Mouse (Mus musculus): ENCODE data around the gene Cend1.
A peak's percentile ranks its signal among the peaks of the same experiment; 100 is the strongest.

Cend1 gene

GRCm38 (mm10) chr7:141443081-141443821 lies 14.0 kb upstream of the Cend1 start:
- no peak for DNase-seq (ENCODE audit: low spot score in 2 of 2)

GRCm38 (mm10) chr7:141442199-141442598 lies 12.9 kb upstream of the Cend1 start:
- peak in 1 of 2 experiments; percentile 7 for DNase-seq (ENCODE audit: low spot score in 2 of 2)

- DNase-seq (ENCODE audit: low spot score in 2 of 2), result peak in 1 of 2 experiments; percentile 6
Observed at GRCm38 (mm10) chr7:141441460-141441859, 12.2 kb upstream of the Cend1 start.

- peak in 1 of 2 experiments; percentile 31 for DNase-seq (ENCODE audit: low spot score in 2 of 2)
Observed at GRCm38 (mm10) chr7:141440613-141441012, 11.3 kb upstream of the Cend1 start.

GRCm38 (mm10) chr7:141439811-141440210 lies 10.5 kb upstream of the Cend1 start:
- peak in 1 of 2 experiments; percentile 10 for DNase-seq (ENCODE audit: low spot score in 2 of 2)

- no peak for DNase-seq (ENCODE audit: low spot score in 2 of 2)
Observed at GRCm38 (mm10) chr7:141439140-141439679, 9.9 kb upstream of the Cend1 start.

- DNase-seq (ENCODE audit: low spot score in 2 of 2), result peak in 1 of 2 experiments; percentile 22
Observed at GRCm38 (mm10) chr7:141438201-141438968, 9.1 kb upstream of the Cend1 start.

- DNase-seq (ENCODE audit: low spot score in 2 of 2), result peak; percentile 65 to 77
Observed at GRCm38 (mm10) chr7:141437178-141438120, 8.2 kb upstream of the Cend1 start, which contains the start of gene Slc25a22. Gene Slc25a22, minus strand, starts transcription at chr7:141437892.

GRCm38 (mm10) chr7:141436523-141436892 lies 7.2 kb upstream of the Cend1 start:
- DNase-seq (ENCODE audit: low spot score in 2 of 2), result no peak

GRCm38 (mm10) chr7:141435856-141436522 lies 6.7 kb upstream of the Cend1 start:
- DNase-seq (ENCODE audit: low spot score in 2 of 2), result no peak

- DNase-seq (ENCODE audit: low spot score in 2 of 2), result peak in 1 of 2 experiments; percentile 40
Observed at GRCm38 (mm10) chr7:141435129-141435855, 6.0 kb upstream of the Cend1 start.

- peak; percentile 46 to 58 for DNase-seq (ENCODE audit: low spot score in 2 of 2)
Observed at GRCm38 (mm10) chr7:141434464-141434863, 5.2 kb upstream of the Cend1 start.

- peak in 1 of 2 experiments; percentile 31 for DNase-seq (ENCODE audit: low spot score in 2 of 2)
Observed at GRCm38 (mm10) chr7:141433517-141434400, 4.5 kb upstream of the Cend1 start.

GRCm38 (mm10) chr7:141432741-141433516 lies 3.6 kb upstream of the Cend1 start:
- DNase-seq (ENCODE audit: low spot score in 2 of 2), result peak in 1 of 2 experiments; percentile 16

GRCm38 (mm10) chr7:141432186-141432611 lies 2.9 kb upstream of the Cend1 start:
- DNase-seq (ENCODE audit: low spot score in 2 of 2), result peak in 1 of 2 experiments; percentile 7

GRCm38 (mm10) chr7:141431434-141432185 lies 2.3 kb upstream of the Cend1 start:
- peak in 1 of 2 experiments; percentile 9 for DNase-seq (ENCODE audit: low spot score in 2 of 2)

GRCm38 (mm10) chr7:141430585-141431240 lies 1.4 kb upstream of the Cend1 start:
- no peak for DNase-seq (ENCODE audit: low spot score in 2 of 2)

Measured in frontal cortex, postnatal 14 days (tissue).